Mouse (Mus musculus) retina, embryonic 14.5 days (tissue): ENCODE measurements at regions not wholly inside any gene's neighbourhood (a gene's known extent, or its start where the extent isn't known, plus 50 kb on each side); places are given as distances from the start of the nearest gene placed in this dataset.
A peak's percentile ranks its signal among the peaks of the same experiment; 100 is the strongest.

Source experiments
- DNase-seq: peaks from one replicate; pipeline ENCODE4 v3.0.0-alpha.2; 2015; ENCODE audit warnings: low spot score

DNA sequence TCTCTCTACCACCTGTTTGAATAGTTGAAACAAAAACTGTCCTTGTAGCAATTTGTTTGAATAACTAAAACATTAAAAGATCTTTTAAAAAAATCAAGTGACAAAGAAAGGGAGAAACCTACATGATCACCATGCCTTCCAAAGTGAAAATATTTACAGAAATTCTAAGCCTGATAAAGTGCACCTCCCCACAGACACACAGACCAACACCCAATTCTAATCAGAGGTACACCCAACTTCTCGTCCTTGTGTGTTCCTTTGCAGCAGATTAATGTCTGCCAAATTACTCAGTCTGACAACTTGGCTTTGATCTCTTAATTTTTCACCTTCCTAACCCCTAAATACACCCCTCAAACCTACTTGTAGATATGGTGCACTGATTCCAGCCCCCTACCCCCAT is 719.1 kb downstream of the Epm2a start:
- no peak for DNase-seq

- DNase-seq, result no peak
Measured at GRCm38 (mm10) chr10:12083961-12084360, 740.8 kb downstream of the Epm2a start.

DNA sequence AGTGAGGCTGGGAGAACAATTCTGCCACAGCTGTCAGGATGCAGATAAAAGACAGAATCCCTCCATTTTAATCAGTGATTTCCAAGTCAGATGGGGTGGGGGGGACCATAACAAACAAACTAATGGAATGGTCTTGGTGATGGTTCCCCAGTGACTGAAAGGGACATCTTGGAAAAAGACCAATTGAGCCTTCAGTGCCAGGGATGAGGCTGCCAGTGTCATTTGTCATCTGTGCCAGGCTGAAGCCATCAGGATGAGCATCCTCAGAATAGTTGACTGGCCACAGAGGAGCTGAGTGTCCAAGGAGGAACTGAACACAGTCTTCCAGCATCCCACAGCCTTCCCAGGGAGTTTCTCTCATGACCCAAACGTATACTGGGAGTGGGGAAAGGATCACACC is 749.3 kb downstream of the Epm2a start:
- DNase-seq, result no peak

DNA sequence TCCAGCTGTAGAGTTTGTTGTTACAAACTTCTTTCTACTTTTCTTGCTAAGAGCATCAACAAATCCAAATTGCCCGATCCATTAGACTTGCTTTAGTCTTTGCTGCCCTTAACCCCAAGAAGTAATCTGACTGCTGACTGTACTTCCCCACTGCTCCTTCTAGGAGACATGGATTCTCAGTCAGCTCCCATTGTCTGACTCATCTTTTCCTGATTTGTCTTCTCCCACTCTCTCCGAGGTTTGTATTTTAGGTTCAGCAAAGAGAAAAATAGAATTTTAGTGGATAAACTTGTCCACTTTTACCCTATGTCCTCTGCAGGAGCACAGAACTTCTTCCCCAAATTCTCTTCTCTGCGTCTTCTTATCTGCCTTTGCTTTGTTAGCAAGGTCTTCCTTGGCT is 753.5 kb downstream of the Epm2a start:
- DNase-seq, result no peak

DNA sequence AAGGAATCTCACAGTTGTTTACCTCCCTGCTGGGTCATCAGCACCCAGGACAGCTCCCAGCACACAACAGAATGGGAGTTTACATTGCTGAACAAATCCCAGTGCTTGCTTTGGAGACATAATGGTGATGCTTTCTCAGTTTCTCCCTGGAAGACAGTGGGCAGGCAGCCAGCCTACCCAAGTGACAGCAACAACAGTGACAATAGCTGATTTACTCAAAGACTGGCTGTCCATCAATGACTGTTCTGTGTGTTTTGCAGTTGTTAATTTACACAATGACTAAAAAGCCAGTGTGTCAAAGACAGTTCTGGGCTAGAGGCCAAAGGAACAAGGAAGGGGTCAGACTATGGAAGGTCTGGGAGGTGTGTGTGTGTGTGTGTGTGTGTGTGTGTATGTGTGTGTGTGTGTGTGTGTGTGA is 762.2 kb downstream of the Utrn start:
- peak; percentile 60 for DNase-seq

GRCm38 (mm10) chr10:12111720-12112119 is 757.4 kb downstream of the Utrn start:
- no peak for DNase-seq

DNA sequence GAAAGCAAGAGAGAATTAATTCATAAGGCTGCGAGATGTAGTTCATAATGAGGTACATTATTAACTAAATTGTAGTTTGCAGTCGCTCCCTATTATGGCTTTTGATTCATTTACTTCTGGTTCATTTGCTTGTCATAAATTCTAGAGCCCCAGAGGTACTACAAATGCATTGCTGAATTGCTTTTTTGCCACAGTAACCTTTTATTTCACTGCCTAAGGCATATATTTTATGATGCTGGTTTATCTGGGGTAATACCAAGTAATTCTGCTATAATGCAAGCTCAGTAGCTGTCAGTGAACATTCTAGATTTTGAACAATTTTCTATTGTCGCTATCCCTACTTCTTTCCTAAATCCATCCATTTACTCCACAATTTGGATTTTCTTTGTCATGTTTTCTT is 753.4 kb downstream of the Utrn start:
- no peak for DNase-seq

GRCm38 (mm10) chr10:12116662-12117303 is 752.4 kb downstream of the Utrn start:
- DNase-seq, result no peak

- no peak for DNase-seq
Measured at GRCm38 (mm10) chr10:12124272-12124671, 744.9 kb downstream of the Utrn start.

GRCm38 (mm10) chr10:12129486-12129885 is 739.7 kb downstream of the Utrn start:
- no peak for DNase-seq

GRCm38 (mm10) chr10:12144691-12145090 is 724.5 kb downstream of the Utrn start:
- no peak for DNase-seq

DNA sequence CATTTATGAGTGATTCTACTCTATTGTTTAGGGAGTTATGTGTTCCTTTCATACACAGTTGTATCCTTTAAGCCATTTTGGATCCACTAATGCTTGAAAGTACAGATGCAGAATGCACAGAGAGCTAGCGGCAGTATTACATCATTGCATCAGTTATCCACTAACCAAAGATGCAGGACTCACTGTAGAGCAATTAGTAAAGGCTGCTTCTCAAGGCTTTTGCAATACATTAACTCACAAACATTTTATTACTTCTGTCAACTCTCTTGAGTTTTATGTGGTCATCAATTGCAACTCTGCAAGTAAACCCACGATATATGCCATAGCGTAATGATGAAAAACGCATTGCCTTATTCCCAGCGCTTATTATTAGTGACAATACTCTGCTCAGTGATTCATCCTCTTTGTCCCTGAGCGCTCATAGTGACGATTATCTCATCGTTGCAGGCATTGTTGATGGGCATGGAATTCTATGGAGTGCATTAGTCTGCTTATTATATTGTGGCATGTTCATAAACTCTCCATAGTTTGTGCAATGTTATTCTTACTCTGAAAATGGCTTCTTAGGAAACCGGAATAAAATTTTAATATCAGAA is 722.1 kb downstream of the Utrn start:
- no peak for DNase-seq

DNA sequence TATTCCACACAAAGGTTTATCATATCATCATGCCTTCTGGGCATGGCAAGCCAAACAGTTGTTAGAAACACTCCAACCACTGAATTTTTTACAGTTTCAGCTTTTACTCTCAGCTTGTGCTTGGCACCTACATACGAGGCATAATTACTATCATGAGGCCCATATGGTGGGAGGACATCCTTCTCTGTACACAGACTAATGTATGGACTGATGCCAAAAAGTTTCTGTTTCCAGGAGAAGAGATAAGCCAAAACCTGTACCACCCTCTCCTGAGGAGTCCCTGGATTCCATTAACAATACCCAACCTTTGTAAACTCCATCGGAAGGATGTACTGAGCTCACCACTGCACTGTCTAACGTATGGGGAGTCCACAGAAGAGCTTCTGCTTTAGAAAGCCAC is 698.9 kb downstream of the Utrn start:
- DNase-seq, result no peak

- no peak for DNase-seq
Measured at GRCm38 (mm10) chr10:12174200-12174818, 694.9 kb downstream of the Utrn start.

DNA sequence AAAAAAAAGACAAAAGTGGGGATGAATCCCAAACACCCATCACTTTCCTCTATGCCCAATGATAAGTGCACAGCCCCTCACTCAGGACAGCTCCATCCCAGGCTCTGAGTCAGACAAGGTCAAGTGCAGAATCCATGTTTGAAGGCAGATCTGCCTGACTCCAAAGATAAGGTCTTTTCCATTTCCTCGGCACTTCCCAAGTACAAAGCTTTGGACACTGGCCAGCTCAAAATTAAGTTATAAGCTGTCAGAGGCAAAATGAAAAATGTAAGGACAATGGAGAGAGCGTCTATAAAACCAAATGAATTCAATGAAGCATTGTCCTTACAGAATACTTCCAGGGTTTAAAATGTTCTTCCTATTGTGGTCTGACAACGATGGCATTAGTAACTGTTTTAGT is 694.0 kb downstream of the Utrn start:
- DNase-seq, result no peak

DNA sequence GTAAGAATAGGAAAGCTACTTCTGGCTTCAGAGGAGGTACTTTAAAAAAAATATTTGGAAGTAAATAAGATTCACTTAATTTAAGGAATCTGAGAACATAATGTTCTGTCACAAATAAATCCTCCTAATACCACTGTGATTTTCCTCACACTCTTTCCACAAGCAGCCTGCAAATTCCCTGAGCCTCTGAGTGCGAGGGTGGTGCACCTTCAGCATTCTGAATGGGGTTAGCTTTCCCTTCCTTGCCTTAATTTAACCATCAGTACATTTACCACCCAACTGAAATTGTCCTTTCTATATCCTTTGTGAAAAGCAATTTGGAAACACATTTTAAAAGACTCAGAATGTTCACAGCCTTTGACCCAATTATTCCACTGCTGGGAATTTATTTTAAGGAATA is 691.7 kb downstream of the Utrn start:
- DNase-seq, result no peak

DNA sequence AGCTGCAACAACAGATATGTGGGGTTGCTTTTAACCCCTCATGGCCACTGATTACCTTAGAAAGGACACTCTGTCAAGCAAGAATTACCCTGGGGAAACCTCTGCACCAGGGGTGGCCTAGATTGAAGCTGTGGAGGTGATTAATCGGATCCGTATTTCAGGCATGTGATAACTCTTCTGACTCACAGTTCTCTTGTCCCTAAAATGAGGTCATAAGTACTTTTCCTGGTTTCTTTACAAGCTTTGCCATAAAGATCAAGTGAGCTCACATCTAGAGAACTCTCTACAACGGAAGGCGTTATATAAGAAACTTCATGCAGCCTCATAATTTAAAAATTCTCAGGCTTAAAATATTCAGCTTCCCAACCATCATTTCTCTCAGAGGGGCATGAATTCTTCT is 688.2 kb downstream of the Utrn start:
- DNase-seq, result no peak

- DNase-seq, result peak; percentile 9
Measured at GRCm38 (mm10) chr10:12186918-12187639, 682.1 kb downstream of the Utrn start.

DNA sequence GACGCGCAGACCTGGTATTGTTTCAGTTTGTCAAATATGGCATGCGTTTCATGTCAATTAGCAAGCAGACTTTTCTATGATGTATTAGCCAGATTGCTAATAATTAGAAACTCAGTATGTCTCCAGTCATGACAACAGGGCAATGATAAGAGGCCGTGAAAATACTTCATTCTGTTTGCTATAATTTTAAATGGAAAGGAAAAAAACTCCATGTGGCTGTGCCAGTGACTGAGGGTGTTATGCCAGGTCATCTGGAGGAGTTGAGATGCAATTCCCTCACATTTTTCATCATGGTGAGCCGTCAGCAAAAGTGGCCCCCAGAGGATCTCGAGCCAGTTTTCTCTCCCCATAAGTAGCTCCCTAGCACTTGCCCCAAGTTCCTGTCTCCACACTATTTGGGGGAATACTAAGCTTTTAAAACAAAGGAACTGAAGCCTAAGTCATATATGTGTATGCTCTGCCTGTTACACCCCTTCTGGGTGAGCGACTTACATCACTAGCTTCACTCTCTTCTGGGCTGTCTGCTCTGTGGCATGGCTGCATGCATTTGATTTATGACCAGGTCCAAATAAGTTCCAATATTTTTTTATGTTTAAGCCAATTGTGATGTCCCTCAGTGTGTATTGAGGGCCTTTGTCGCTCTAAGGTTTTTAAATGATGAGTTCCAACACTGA is 681.4 kb downstream of the Utrn start:
- no peak for DNase-seq

DNA sequence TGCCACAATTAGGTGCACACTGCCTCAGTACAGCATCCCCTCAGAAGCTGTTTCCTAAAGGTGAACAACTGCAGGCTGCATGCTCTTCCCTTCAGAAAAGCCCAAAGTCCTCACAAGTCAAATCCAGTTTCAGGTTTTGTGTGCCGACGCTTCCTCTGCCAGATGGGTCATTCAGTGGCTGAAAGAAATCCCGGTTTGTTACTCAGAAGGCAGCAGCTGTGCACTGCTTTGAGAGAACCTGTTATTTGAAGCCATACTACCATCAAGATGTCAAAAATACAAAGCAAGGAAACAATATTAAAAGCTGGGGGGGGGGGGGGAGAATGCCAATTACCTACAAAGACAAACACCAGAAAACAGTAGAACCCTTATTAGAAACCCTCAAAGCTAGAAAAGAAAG is 678.7 kb downstream of the Utrn start:
- DNase-seq, result peak; percentile 28

- DNase-seq, result no peak
Measured at GRCm38 (mm10) chr10:12207301-12207700, 661.9 kb downstream of the Utrn start.

- no peak for DNase-seq
Measured at GRCm38 (mm10) chr10:12210181-12210580, 659.0 kb downstream of the Utrn start.

DNA sequence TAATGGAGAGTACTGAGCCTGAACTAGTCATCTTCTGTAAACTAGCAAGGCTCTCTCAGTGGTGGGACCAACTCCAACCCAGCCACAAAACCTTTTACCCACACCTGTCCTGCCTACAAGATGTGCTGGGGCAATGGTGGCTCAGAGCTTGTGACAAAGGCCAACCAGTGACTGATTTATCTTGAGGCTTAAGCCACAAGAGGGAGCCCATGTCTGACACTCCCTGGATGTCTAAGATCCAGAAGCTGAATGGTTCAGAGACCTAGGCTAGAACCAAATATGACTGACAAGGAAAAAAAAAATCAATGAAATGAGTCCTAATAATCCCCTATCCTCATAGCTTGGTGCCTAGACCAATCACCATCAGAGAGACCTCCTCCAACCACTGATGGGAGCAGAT is 650.3 kb downstream of the Utrn start:
- DNase-seq, result peak; percentile 26
